Mouse (Mus musculus): ENCODE results near the gene Phactr2.

DNA sequence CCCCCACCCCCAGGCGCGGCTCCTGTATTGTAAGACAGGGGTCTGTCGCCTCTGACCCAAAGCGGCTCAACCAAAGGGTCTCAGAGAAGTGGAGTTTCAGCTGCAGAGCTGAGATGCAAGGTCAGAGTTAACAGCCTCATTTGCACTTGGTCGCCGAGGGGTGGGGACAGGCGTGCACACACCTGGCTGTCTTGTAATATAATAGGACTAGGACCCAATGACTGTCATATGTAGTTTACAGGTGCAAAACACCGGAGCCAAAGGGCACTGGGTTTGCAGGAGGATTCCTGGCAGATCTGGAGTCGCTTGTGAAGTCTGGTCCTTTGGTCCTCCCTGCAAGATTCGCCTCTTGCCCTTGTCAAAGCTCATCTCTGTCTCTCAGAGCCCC, 350 bp upstream of the Phactr2 start:
- TF ChIP-seq POLR2A (IDR thresholded peaks at IDR 0.05; ENCODE audit: low read depth, low read length) (no peak), CTCF (conservative IDR thresholded peaks at IDR 0.05; ENCODE audit: insufficient read depth, insufficient read length, low read depth, low read length) (no peak)

Data from kidney, adult 2 months (tissue).